Mouse (Mus musculus) heart, embryonic 11.5 days (tissue): Measurements from ENCODE around the gene Tgfbrap1. TPM values are rescaled to one million over a fixed set of nuclear protein-coding genes. Genes with fewer than 3 reads are reported as not detected.
"Not testable (repeated sequence)": the region's sequence is repeated elsewhere in the genome, so short reads cannot be mapped to it uniquely, and the experiment has no call there.

Source experiments
- ATAC-seq: fragments of 200-750 bp; cut with Nextera tagmentation; replicated peaks from 2 replicates; pipeline ENCODE4 v1.8.0; 2017; ENCODE audit warnings: moderate library complexity; ENCODE audit not compliant: insufficient number of reproducible peaks, low FRiP score, low TSS enrichment
- H3K27ac ChIP-seq: fragments of 300-500 bp; sonication (generic); 2 replicates; pipeline ENCODE4 v1.5.1; 2014; ENCODE audit warnings: mild to moderate bottlenecking, low read depth, low read length
- H3K27me3 ChIP-seq: fragments of 300-500 bp; sonication (generic); 2 replicates; pipeline ENCODE4 v1.6.1; 2014; ENCODE audit warnings: mild to moderate bottlenecking, low read length, mixed read lengths; ENCODE audit not compliant: control insufficient read depth, insufficient read depth
- H3K36me3 ChIP-seq: fragments of 300-500 bp; sonication (generic); 2 replicates; pipeline ENCODE4 v1.6.1; 2014; ENCODE audit warnings: mild to moderate bottlenecking, low read length, moderate library complexity, mixed read lengths; ENCODE audit not compliant: control insufficient read depth, insufficient read depth
- H3K4me1 ChIP-seq: fragments of 300-500 bp; sonication (generic); 2 replicates; pipeline ENCODE4 v1.6.1; 2014; ENCODE audit warnings: low read length; ENCODE audit not compliant: control insufficient read depth, insufficient read depth
- H3K4me2 ChIP-seq: fragments of 300-500 bp; sonication (generic); 2 replicates; pipeline ENCODE4 v1.6.1; 2014; ENCODE audit warnings: mild to moderate bottlenecking, moderate library complexity
- H3K4me3 ChIP-seq: fragments of 300-500 bp; sonication (generic); 2 replicates; pipeline ENCODE4 v1.5.1; 2014; ENCODE audit warnings: low read depth, low read length
- H3K9ac ChIP-seq: fragments of 300-500 bp; sonication (generic); 2 replicates; pipeline ENCODE4 v1.6.1; 2014; ENCODE audit warnings: mild to moderate bottlenecking, low read depth, low read length, moderate library complexity
- H3K9me3 ChIP-seq: fragments of 300-500 bp; sonication (generic); replicated peaks from 2 replicates; pipeline ENCODE4 v1.6.1; 2016; ENCODE audit warnings: low read length; ENCODE audit not compliant: control insufficient read depth
- WGBS: fragments of 180-500 bp; shearing (Covaris S2); extraction: QIAGEN DNeasy Blood & Tissue Kit; methylation state at CpG from one replicate; pipeline ENCODE4 v1.1.7; 2014; ENCODE audit not compliant: insufficient replicate concordance; 5-methylcytosine and 5-hydroxymethylcytosine counted together
- microRNA-seq: library from miRNA; unstranded; fragments of <30 nt; microRNA quantifications from one replicate; pipeline ENCODE4, GENCODE M21; 2016; ENCODE audit warnings: borderline number of aligned reads
- polyA plus RNA-seq: library from polyadenylated mRNA; unstranded; fragments of >200 nt; fragmentation: Nextera tagmentation; extraction: Ambion mirVana; gene quantifications from 2 replicates; pipeline ENCODE4 v1.2.1, GENCODE M21; 2014

Tgfbrap1 gene
- polyA plus RNA-seq, 1 experiment from 2014 or later, result 8.7 TPM

- Histone ChIP-seq H3K27me3 (no peaks in the 10 kb centered on the region), H3K4me1 (no peaks in the 10 kb centered on the region), H3K4me3 (no peak overlapping the region), H3K27ac (no peak overlapping the region), H3K9ac (no peak overlapping the region), H3K4me2 (no peak overlapping the region), H3K36me3 (no peaks in the 10 kb centered on the region), H3K9me3 (no peaks in the 10 kb centered on the region)
- 36% methylated on average over 6 of the region's 6 CpGs for WGBS
- ATAC-seq, result no peak
Measured at GRCm38 (mm10) chr1:43042271-43042670, 56.2 kb downstream of the Tgfbrap1 start.

DNA sequence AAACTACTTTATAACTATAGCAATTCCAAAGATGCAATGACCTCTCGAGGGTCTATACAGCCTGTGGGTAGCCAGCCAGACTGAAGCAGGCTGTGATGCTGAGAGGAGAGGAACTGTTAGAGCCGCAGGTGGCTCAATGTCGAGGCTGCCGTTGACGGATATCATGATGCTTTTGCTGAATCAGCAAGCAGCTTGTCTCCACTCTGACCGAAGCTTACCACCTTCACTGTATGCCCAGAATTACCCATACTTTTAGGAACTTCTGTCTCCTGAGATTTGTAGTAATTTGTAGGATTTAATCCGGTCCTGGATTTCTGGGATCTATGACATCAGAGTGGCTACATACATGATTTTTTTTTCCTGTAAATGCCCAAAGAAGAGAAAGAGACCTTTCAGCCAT, 62.4 kb downstream of the Tgfbrap1 start:
- no peak overlapping the region for H3K27ac ChIP-seq
- WGBS, result 78% methylated on average over 7 of the region's 7 CpGs
- H3K9ac ChIP-seq, result no peak overlapping the region
- no peak for ATAC-seq
- H3K4me2 ChIP-seq, result no peak overlapping the region
- no peaks in the 10 kb centered on the region for H3K27me3 ChIP-seq
- H3K4me3 ChIP-seq, result no peak overlapping the region
- H3K9me3 ChIP-seq, result no peaks in the 10 kb centered on the region
- no peaks in the 10 kb centered on the region for H3K36me3 ChIP-seq
- H3K4me1 ChIP-seq, result no peaks in the 10 kb centered on the region

DNA sequence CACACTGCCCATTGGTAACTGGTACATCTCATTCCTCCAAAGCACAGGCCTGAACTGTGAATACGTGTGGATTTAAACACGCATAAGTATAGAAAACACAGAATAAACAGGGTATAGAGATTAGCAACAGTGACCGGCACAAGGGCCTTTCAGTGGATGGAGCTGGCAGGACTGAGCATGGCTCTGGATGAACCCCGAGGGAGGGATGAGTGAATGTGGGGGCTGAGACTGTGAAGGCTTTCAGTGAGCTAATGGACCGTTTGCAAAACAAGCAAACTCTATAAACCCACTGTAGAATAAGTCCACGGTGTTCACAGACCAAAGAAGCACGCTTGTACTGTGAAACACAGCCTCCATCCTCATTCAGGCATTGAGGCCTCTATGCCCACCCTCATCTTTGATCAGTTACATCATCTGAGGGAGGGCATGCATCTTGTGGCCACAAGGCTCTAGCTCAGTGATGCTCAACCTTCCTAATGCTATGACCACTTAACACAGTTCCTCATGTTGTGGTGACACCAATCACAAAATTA, 83.2 kb downstream of the Tgfbrap1 start:
- 87% methylated on average over 7 of the region's 7 CpGs for WGBS
- not testable (repeated sequence) for H3K4me1 ChIP-seq, H3K36me3 ChIP-seq, ATAC-seq, H3K4me2 ChIP-seq, H3K27ac ChIP-seq, H3K4me3 ChIP-seq, H3K9ac ChIP-seq, H3K27me3 ChIP-seq, H3K9me3 ChIP-seq

DNA sequence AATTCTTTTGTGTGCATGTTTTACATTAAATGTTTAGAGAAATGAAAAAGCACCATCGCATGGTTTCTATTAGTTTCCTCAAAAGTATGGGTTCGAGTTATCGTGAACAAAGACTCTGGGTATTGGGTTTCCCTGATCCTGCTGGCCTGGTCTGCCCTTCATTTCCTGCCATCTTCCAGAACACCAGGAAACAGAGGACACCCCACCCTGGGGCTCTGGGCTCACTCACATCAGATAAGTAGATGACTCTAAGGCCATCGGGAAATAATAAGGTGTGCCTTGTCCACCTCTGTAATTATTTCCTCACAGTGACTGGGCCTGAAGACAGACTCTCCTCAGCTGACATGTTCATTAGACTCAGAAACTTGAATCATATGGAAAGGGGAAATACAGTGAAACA, 88.0 kb downstream of the Tgfbrap1 start:
- no peaks in the 10 kb centered on the region for H3K27me3 ChIP-seq
- 86% methylated on average over 4 of the region's 4 CpGs for WGBS
- no peak overlapping the region for H3K4me3 ChIP-seq
- no peak overlapping the region for H3K9ac ChIP-seq
- 0 out of 2 replicates have a peak, but pooled peaks cover 3% of the 10 kb centered on the region for H3K4me1 ChIP-seq
- H3K36me3 ChIP-seq, result no peaks in the 10 kb centered on the region
- no peak overlapping the region for H3K27ac ChIP-seq
- no peak for ATAC-seq
- no peak overlapping the region for H3K4me2 ChIP-seq
- no peaks in the 10 kb centered on the region for H3K9me3 ChIP-seq

DNA sequence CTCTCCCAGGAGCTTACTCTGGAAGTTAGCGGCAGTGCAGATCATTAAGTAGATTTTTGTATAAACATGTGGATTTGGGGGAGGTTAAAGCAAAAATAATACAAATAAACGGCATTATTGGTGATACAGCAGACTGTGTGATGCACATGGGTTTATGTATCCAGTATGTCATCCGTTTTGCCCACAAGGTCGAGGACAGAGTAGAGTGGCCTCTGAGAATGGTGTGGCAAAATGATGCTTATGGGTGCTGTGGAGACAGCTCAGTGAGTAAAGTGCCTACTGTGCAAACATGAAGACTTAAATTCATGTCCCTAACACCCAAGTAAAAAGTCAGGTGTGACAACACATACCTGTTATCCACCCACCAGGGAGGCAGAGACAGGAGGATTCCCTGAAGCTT, 91.9 kb downstream of the Tgfbrap1 start:
- no peak overlapping the region for H3K9ac ChIP-seq
- H3K4me1 ChIP-seq, result 0 out of 2 replicates have a peak, but pooled peaks cover 5% of the 10 kb centered on the region
- no peaks in the 10 kb centered on the region for H3K9me3 ChIP-seq
- ATAC-seq, result no peak
- H3K4me3 ChIP-seq, result no peak overlapping the region
- H3K4me2 ChIP-seq, result peak overlapping the region; percentile 61
- H3K27ac ChIP-seq, result peak overlapping the region; percentile 79
- no peaks in the 10 kb centered on the region for H3K36me3 ChIP-seq
- H3K27me3 ChIP-seq, result no peaks in the 10 kb centered on the region
- 69% methylated on average over 4 of the region's 4 CpGs for WGBS

- H3K4me2 ChIP-seq, result peak overlapping the region; percentile 61
- no peaks in the 10 kb centered on the region for H3K9me3 ChIP-seq
- ATAC-seq, result peak; percentile 77; the same call in 1 of the 2 replicates
- peak overlapping the region; percentile 79 for H3K27ac ChIP-seq
- H3K4me3 ChIP-seq, result 0 out of 2 replicates have a peak overlapping the region, but pooled peaks have one; percentile 14
- no peak overlapping the region for H3K9ac ChIP-seq
- no peaks in the 10 kb centered on the region for H3K36me3 ChIP-seq
- 0 out of 2 replicates have a peak, but pooled peaks cover 5% of the 10 kb centered on the region for H3K4me1 ChIP-seq
- 23% methylated on average over 13 of the region's 13 CpGs for WGBS
- no peaks in the 10 kb centered on the region for H3K27me3 ChIP-seq
Measured at GRCm38 (mm10) chr1:43006051-43006514, 92.4 kb downstream of the Tgfbrap1 start.

Small RNA genes lying within 50 kb of the gene (microRNA-seq; reads per million reads assigned to microRNA genes)
- not detected for gene Gm24001

Other genes starting within 250 kb of the Tgfbrap1 start
- 65.3 and 69.0 TPM in 2 replicates for gene Mrps9, start 247.4 kb downstream of the Tgfbrap1 start, polyA plus RNA-seq
- gene Gpr45, start 145.8 kb downstream of the Tgfbrap1 start, polyA plus RNA-seq, result 3.8 and 5.0 TPM in 2 replicates
- 22.4 and 29.8 TPM in 2 replicates for gene AI597479, start 73 bp upstream of the Tgfbrap1 start, polyA plus RNA-seq
- 181 and 186 TPM in 2 replicates for gene Fhl2, start 98.3 kb upstream of the Tgfbrap1 start, polyA plus RNA-seq